Mouse (Mus musculus): ENCODE measurements around the gene Ubtd2.

- no peak for TF ChIP-seq CTCF (IDR thresholded peaks at IDR 0.05; ENCODE audit: extremely low read depth, insufficient read length, insufficient replicate concordance, low read depth, low read length)
- no peak for TF ChIP-seq POLR2A (IDR thresholded peaks at IDR 0.05; ENCODE audit: low read depth, low read length)
Observed at GRCm38 (mm10) chr11:32544041-32544440, 88.9 kb downstream of the Ubtd2 start.

All from small intestine, adult 2 months (tissue).